Mouse (Mus musculus) kidney, postnatal 0 days (tissue): ENCODE results near the gene Zdhhc13. TPM values are rescaled to one million over a fixed set of nuclear protein-coding genes. Genes with fewer than 3 reads are reported as not detected.

Source experiments
- ATAC-seq: fragments of 200-750 bp; cut with Nextera tagmentation; replicated peaks from 2 replicates; pipeline ENCODE4 v1.8.0; 2017; ENCODE audit warnings: low read depth, moderate number of reproducible peaks, moderate TSS enrichment, moderate library complexity; ENCODE audit not compliant: low FRiP score
- DNase-seq: peaks from one replicate; pipeline ENCODE4 v3.0.0-alpha.2; 2016; ENCODE audit warnings: low spot score
- H3K27ac ChIP-seq: fragments of 300-500 bp; sonication (generic); 2 replicates; pipeline ENCODE4 v1.5.1; 2014; ENCODE audit warnings: mild to moderate bottlenecking
- H3K27me3 ChIP-seq: fragments of 300-500 bp; sonication (generic); 2 replicates; pipeline ENCODE4 v1.6.1; 2014; ENCODE audit warnings: low read length, mixed read lengths; ENCODE audit not compliant: insufficient read depth
- H3K36me3 ChIP-seq: fragments of 300-500 bp; sonication (generic); 2 replicates; pipeline ENCODE4 v1.6.1; 2014; ENCODE audit warnings: low read length, mixed read lengths; ENCODE audit not compliant: insufficient read depth
- H3K4me1 ChIP-seq: fragments of 300-500 bp; sonication (generic); replicated peaks from 2 replicates; pipeline ENCODE4 v1.6.1; 2014; ENCODE audit warnings: antibody characterized with exemption, low read length, mixed read lengths; ENCODE audit not compliant: insufficient read depth
- H3K4me2 ChIP-seq: fragments of 300-500 bp; sonication (generic); 2 replicates; pipeline ENCODE4 v1.6.1; 2014; ENCODE audit warnings: mild to moderate bottlenecking, low read length, moderate library complexity, mixed read lengths
- H3K4me3 ChIP-seq: fragments of 300-500 bp; sonication (generic); replicated peaks from 2 replicates; pipeline ENCODE4 v1.5.1; 2014; ENCODE audit warnings: low read depth, low read length
- H3K9ac ChIP-seq: fragments of 300-500 bp; sonication (generic); 2 replicates; pipeline ENCODE4 v1.6.1; 2014; ENCODE audit warnings: low read depth, low read length
- H3K9me3 ChIP-seq: fragments of 300-500 bp; sonication (generic); replicated peaks from 2 replicates; pipeline ENCODE4 v1.6.1; 2016; ENCODE audit warnings: low read length, inconsistent platforms, mixed read lengths
- CTCF ChIP-seq: IDR thresholded peaks from 2 replicates; pipeline ENCODE4 v1.5.1; 2016; ENCODE audit warnings: antibody characterized with exemption, low read depth, mild to moderate bottlenecking, moderate library complexity
- WGBS: fragments of 180-500 bp; shearing (Covaris S2); extraction: QIAGEN DNeasy Blood & Tissue Kit; methylation state at CpG from one replicate; pipeline ENCODE4 v1.1.7; 2014; 5-methylcytosine and 5-hydroxymethylcytosine counted together
- polyA plus RNA-seq: library from polyadenylated mRNA; unstranded; fragments of >200 nt; fragmentation: Nextera tagmentation; extraction: Ambion mirVana; gene quantifications from 2 replicates; pipeline ENCODE4 v1.2.1, GENCODE M21; 2015

Zdhhc13 gene
- polyA plus RNA-seq, 1 experiment from 2014 or later: 43.2 TPM

DNA sequence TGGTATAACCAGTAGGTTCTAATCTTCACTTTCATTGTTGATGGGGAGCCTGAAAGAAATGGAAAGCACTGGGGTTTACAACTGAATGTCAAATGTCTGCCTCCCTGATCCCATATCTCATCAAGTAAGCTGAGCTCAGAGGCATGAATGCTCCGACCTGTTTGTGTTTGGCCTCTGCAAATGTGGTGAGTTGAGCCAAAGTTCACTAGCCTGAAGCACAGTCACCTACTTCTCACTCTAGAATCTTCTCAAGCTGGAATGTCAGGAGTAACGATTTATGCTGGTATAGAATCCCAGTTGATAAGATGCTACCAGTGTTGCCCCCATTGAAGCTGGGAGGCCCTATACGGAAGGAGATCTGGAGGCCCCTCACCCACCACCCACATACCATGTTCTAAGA, 33.0 kb upstream of the Zdhhc13 start:
- H3K4me2 ChIP-seq: no peak overlapping the region
- WGBS: 70% methylated on average over 3 of the region's 3 CpGs
- no peak overlapping the region for H3K27ac ChIP-seq
- H3K9me3 ChIP-seq: no peaks in the 10 kb centered on the region
- no peak for TF ChIP-seq CTCF
- H3K27me3 ChIP-seq: no peaks in the 10 kb centered on the region
- H3K9ac ChIP-seq: no peak overlapping the region
- DNase-seq (no peak), ATAC-seq (no peak)
- H3K4me1 ChIP-seq: no peaks in the 10 kb centered on the region
- H3K4me3 ChIP-seq: no peak overlapping the region
- no peaks in the 10 kb centered on the region for H3K36me3 ChIP-seq

- Histone ChIP-seq H3K9me3 (no peaks in the 10 kb centered on the region), H3K9ac (no peak overlapping the region), H3K4me2 (no peak overlapping the region), H3K4me3 (no peak overlapping the region), H3K27ac (no peak overlapping the region), H3K36me3 (no peaks in the 10 kb centered on the region), H3K4me1 (no peaks in the 10 kb centered on the region), H3K27me3 (no peaks in the 10 kb centered on the region)
- DNase-seq (peak; percentile 14), ATAC-seq (no peak)
- WGBS: 95% methylated on average over 4 of the region's 4 CpGs
- peak; percentile 55 for TF ChIP-seq CTCF
Measured at GRCm38 (mm10) chr7:48756306-48756931, 32.4 kb upstream of the Zdhhc13 start.

DNA sequence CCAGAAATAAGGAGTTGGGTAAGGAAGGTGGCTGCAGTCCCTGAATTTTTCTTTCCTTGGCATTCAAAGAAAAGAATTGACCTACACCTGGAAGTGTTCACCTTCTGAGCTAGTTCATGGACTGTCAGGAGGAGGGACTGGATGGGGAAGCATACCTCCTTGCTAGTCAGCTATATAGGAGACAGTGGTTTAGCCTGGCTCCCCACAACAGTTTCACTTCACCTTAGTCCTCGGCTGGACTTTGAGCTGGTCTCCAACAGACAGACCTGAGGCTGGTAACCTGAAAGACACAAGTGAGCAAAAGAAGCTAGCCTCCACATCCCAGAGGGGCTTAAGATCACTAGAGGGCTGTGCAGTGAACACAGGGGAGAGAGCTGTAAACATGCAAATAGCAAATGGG, 30.7 kb upstream of the Zdhhc13 start:
- ATAC-seq (no peak), DNase-seq (no peak)
- Histone ChIP-seq H3K9me3 (no peaks in the 10 kb centered on the region), H3K9ac (no peak overlapping the region), H3K36me3 (no peaks in the 10 kb centered on the region), H3K4me1 (no peaks in the 10 kb centered on the region), H3K4me3 (no peak overlapping the region), H3K27ac (no peak overlapping the region), H3K4me2 (no peak overlapping the region), H3K27me3 (no peaks in the 10 kb centered on the region)
- 70% methylated on average over 1 of the region's 1 CpGs for whole genome bisulfite sequencing
- TF ChIP-seq CTCF: no peak

GRCm38 (mm10) chr7:48760789-48761188, 28.0 kb upstream of the Zdhhc13 start:
- Histone ChIP-seq H3K4me3 (no peak overlapping the region), H3K9me3 (no peaks in the 10 kb centered on the region), H3K36me3 (no peaks in the 10 kb centered on the region), H3K4me2 (no peak overlapping the region), H3K27ac (no peak overlapping the region), H3K4me1 (no peaks in the 10 kb centered on the region), H3K27me3 (no peaks in the 10 kb centered on the region), H3K9ac (no peak overlapping the region)
- ATAC-seq: no peak
- no peak for TF ChIP-seq CTCF
- no peak for DNase-seq
- WGBS: 83% methylated on average over 1 of the region's 1 CpGs

- Histone ChIP-seq H3K27me3 (no peaks in the 10 kb centered on the region), H3K4me3 (no peak overlapping the region), H3K4me2 (no peak overlapping the region), H3K4me1 (no peaks in the 10 kb centered on the region), H3K9me3 (no peaks in the 10 kb centered on the region), H3K9ac (no peak overlapping the region), H3K27ac (no peak overlapping the region), H3K36me3 (no peaks in the 10 kb centered on the region)
- ATAC-seq (no peak), DNase-seq (no peak)
- 55% methylated on average over 1 of the region's 1 CpGs for WGBS
- no peak for TF ChIP-seq CTCF
Measured at GRCm38 (mm10) chr7:48762289-48762688, 26.5 kb upstream of the Zdhhc13 start.

DNA sequence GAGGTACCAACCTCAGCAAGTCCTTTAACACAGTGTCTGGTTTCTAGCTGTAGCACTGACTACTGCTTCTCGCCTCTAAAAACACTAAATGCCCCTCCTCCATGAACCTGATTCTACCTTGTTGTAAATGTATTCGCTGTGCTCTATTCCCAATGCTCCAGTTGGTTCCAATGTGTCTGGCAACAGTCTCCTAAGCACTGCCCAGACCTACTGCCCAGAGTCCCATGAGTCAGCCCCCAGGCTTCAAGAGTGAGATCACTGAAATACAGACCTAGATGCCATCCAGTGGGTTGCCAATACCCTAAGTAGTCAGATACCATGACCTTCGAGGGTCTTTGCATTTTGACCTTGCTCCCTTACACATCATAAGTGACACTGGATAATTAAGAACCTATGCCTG, 26.1 kb upstream of the Zdhhc13 start:
- Histone ChIP-seq H3K27me3 (no peaks in the 10 kb centered on the region), H3K4me1 (no peaks in the 10 kb centered on the region), H3K9me3 (no peaks in the 10 kb centered on the region), H3K36me3 (no peaks in the 10 kb centered on the region), H3K4me3 (no peak overlapping the region), H3K4me2 (no peak overlapping the region), H3K9ac (no peak overlapping the region), H3K27ac (no peak overlapping the region)
- WGBS: 86% methylated on average over 3 of the region's 3 CpGs
- ATAC-seq (no peak), DNase-seq (no peak)
- TF ChIP-seq CTCF: no peak

DNA sequence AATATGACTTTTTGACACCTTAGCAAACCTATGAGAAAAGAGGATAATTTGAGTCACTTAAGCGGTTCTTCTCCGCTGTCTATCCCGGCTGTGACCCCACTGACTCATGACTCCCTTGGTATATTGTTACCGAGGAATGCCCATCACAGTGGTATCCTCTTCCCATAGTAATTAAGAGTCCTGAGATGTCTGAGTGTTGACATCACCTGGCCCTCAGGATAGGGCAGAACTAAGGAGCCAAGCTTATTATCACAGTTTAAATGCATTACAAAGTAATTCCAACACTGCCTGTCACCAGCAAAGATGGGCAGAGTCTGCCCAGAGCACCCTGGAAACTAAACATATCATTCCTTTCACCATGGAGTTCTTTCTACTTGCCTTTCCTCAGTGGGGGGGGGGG, 22.8 kb upstream of the Zdhhc13 start:
- Histone ChIP-seq H3K36me3 (no peaks in the 10 kb centered on the region), H3K27me3 (no peaks in the 10 kb centered on the region), H3K27ac (no peak overlapping the region), H3K9ac (no peak overlapping the region), H3K4me1 (no peaks in the 10 kb centered on the region), H3K4me3 (no peak overlapping the region), H3K9me3 (no peaks in the 10 kb centered on the region), H3K4me2 (no peak overlapping the region)
- no peak for TF ChIP-seq CTCF
- no peak for ATAC-seq
- peak; percentile 27 for DNase-seq
- WGBS: 39% methylated on average over 4 of the region's 4 CpGs
